Mouse (Mus musculus) lung, postnatal 0 days (tissue): Measurements from ENCODE around the gene Gm4969. TPM values are rescaled to one million over a fixed set of nuclear protein-coding genes. Genes with fewer than 3 reads are reported as not detected.

Experiments
- ATAC-seq: fragments of 200-750 bp; cut with Nextera tagmentation; 2 replicates; pipeline ENCODE4 v1.8.0; 2017; ENCODE audit warnings: moderate library complexity
- DNase-seq: peaks from one replicate; pipeline ENCODE4 v3.0.0-alpha.2; 2016; ENCODE audit warnings: low spot score
- H3K27ac ChIP-seq: fragments of 300-500 bp; sonication (generic); 2 replicates; pipeline ENCODE4 v1.5.1; 2014; ENCODE audit warnings: antibody characterized with exemption, mild to moderate bottlenecking, low read length, mixed read lengths
- H3K27me3 ChIP-seq: fragments of 300-500 bp; sonication (generic); replicated peaks from 2 replicates; pipeline ENCODE4 v1.6.1; 2014; ENCODE audit warnings: low read length, mixed read lengths; ENCODE audit not compliant: insufficient read depth
- H3K36me3 ChIP-seq: fragments of 300-500 bp; sonication (generic); 2 replicates; pipeline ENCODE4 v1.6.1; 2014; ENCODE audit warnings: low read length, mixed read lengths; ENCODE audit not compliant: insufficient read depth
- H3K4me1 ChIP-seq: fragments of 300-500 bp; sonication (generic); 2 replicates; pipeline ENCODE4 v1.6.1; 2014; ENCODE audit warnings: antibody characterized with exemption, low read depth, low read length, mixed read lengths; ENCODE audit not compliant: insufficient read depth
- H3K4me2 ChIP-seq: fragments of 300-500 bp; sonication (generic); replicated peaks from 2 replicates; pipeline ENCODE4 v1.6.1; 2014; ENCODE audit warnings: low read depth, mild to moderate bottlenecking, low read length, moderate library complexity, mixed read lengths
- H3K4me3 ChIP-seq: fragments of 300-500 bp; sonication (generic); 2 replicates; pipeline ENCODE4 v1.5.1; 2014; ENCODE audit warnings: low read depth, low read length
- H3K9ac ChIP-seq: fragments of 300-500 bp; sonication (generic); replicated peaks from 2 replicates; pipeline ENCODE4 v1.6.1; 2014; ENCODE audit warnings: low read depth, mild to moderate bottlenecking
- H3K9me3 ChIP-seq: fragments of 300-500 bp; sonication (generic); 2 replicates; pipeline ENCODE4 v1.6.1; 2016; ENCODE audit warnings: low read length, mixed read lengths
- CTCF ChIP-seq: IDR thresholded peaks from 2 replicates; pipeline ENCODE4 v1.5.1; 2016; ENCODE audit warnings: antibody characterized with exemption, mild to moderate bottlenecking
- EP300 ChIP-seq: IDR thresholded peaks from 2 replicates; pipeline ENCODE4 v1.6.1; 2016; ENCODE audit warnings: antibody characterized with exemption, mild to moderate bottlenecking, control low read depth
- WGBS: fragments of 180-500 bp; shearing (Covaris S2); extraction: QIAGEN DNeasy Blood & Tissue Kit; methylation state at CpG from one replicate; pipeline ENCODE4 v1.1.7; 2014; 5-methylcytosine and 5-hydroxymethylcytosine counted together
- polyA plus RNA-seq: library from polyadenylated mRNA; unstranded; fragments of >200 nt; fragmentation: Nextera tagmentation; extraction: Ambion mirVana; gene quantifications from 2 replicates; pipeline ENCODE4 v1.2.1, GENCODE M21; 2015

The Gm4969 gene
- polyA plus RNA-seq, 1 experiment from 2014 or later = 0.20 TPM

GRCm38 (mm10) chr7:19129396-19129795, 11.2 kb upstream of the Gm4969 start:
- H3K4me2 ChIP-seq = no peak overlapping the region
- H3K27me3 ChIP-seq = no peaks in the 10 kb centered on the region
- no peak overlapping the region for H3K27ac ChIP-seq
- 85% methylated on average over 5 of the region's 5 CpGs for WGBS
- ATAC-seq (no peak), DNase-seq (no peak)
- H3K36me3 ChIP-seq = no peaks in the 10 kb centered on the region
- no peaks in the 10 kb centered on the region for H3K9me3 ChIP-seq
- no peak overlapping the region for H3K9ac ChIP-seq
- H3K4me1 ChIP-seq = peaks cover 5% of the 10 kb centered on the region; the same call in 1 of the 2 replicates
- H3K4me3 ChIP-seq = no peak overlapping the region
- TF ChIP-seq EP300 (no peak), CTCF (no peak)

- Histone ChIP-seq H3K9ac (no peak overlapping the region), H3K36me3 (no peaks in the 10 kb centered on the region), H3K9me3 (no peaks in the 10 kb centered on the region), H3K4me1 (peaks cover 5% of the 10 kb centered on the region; the same call in 1 of the 2 replicates), H3K27me3 (no peaks in the 10 kb centered on the region), H3K27ac (no peak overlapping the region), H3K4me3 (no peak overlapping the region), H3K4me2 (no peak overlapping the region)
- WGBS = 82% methylated on average over 5 of the region's 5 CpGs
- ATAC-seq = no peak
- DNase-seq = no peak
- TF ChIP-seq CTCF (no peak), EP300 (no peak)
Measured at GRCm38 (mm10) chr7:19127744-19128143, 9.6 kb upstream of the Gm4969 start.

- WGBS = 91% methylated on average over 6 of the region's 6 CpGs
- no peak for ATAC-seq
- TF ChIP-seq CTCF (no peak), EP300 (no peak)
- DNase-seq = no peak
- no peak overlapping the region for H3K27ac ChIP-seq
- peaks cover 6% of the 10 kb centered on the region; the same call in 1 of the 2 replicates for H3K4me1 ChIP-seq
- no peaks in the 10 kb centered on the region for H3K27me3 ChIP-seq
- no peak overlapping the region for H3K4me3 ChIP-seq
- no peaks in the 10 kb centered on the region for H3K36me3 ChIP-seq
- no peak overlapping the region for H3K4me2 ChIP-seq
- no peaks in the 10 kb centered on the region for H3K9me3 ChIP-seq
- no peak overlapping the region for H3K9ac ChIP-seq
Measured at GRCm38 (mm10) chr7:19124713-19125112, 6.5 kb upstream of the Gm4969 start.

- DNase-seq (no peak), ATAC-seq (no peak)
- WGBS = 85% methylated on average over 4 of the region's 4 CpGs
- H3K4me1 ChIP-seq = peaks cover 6% of the 10 kb centered on the region; the same call in 1 of the 2 replicates
- no peaks in the 10 kb centered on the region for H3K9me3 ChIP-seq
- H3K9ac ChIP-seq = no peak overlapping the region
- H3K36me3 ChIP-seq = no peaks in the 10 kb centered on the region
- H3K27ac ChIP-seq = no peak overlapping the region
- TF ChIP-seq EP300 (no peak), CTCF (no peak)
- H3K4me2 ChIP-seq = no peak overlapping the region
- H3K27me3 ChIP-seq = no peaks in the 10 kb centered on the region
- H3K4me3 ChIP-seq = no peak overlapping the region
Measured at GRCm38 (mm10) chr7:19121686-19122085, 3.5 kb upstream of the Gm4969 start.

GRCm38 (mm10) chr7:19119631-19120429, 1.7 kb upstream of the Gm4969 start, which contains the start of gene Fbxo46:
TSS of gene Fbxo46 (plus strand) at chr7:19119859.
- peak; percentile 100 for DNase-seq
- Histone ChIP-seq H3K4me1 (peaks cover 6% of the 10 kb centered on the region; the same call in 1 of the 2 replicates), H3K27ac (0 out of 2 replicates have a peak within 1 kb of the TSS, but pooled peaks have one; percentile 2), H3K9me3 (no peaks in the 10 kb centered on the region), H3K4me3 (peak within 1 kb of the TSS; percentile 56), H3K27me3 (no peaks in the 10 kb centered on the region), H3K9ac (peak within 1 kb of the TSS; percentile 60), H3K36me3 (no peaks in the 10 kb centered on the region), H3K4me2 (peak within 1 kb of the TSS; percentile 85)
- 2% methylated on average over 34 of the region's 34 CpGs for WGBS
- TF ChIP-seq EP300 = no peak
- TF ChIP-seq CTCF = no peak
- peak; percentile 98 for ATAC-seq

GRCm38 (mm10) chr7:19119083-19119482, 915 bp upstream of the Gm4969 start:
- ATAC-seq (no peak), DNase-seq (no peak)
- Histone ChIP-seq H3K27me3 (no peaks in the 10 kb centered on the region), H3K9me3 (no peaks in the 10 kb centered on the region), H3K9ac (no peak overlapping the region), H3K27ac (no peak overlapping the region), H3K4me2 (no peak overlapping the region), H3K36me3 (no peaks in the 10 kb centered on the region), H3K4me1 (peaks cover 6% of the 10 kb centered on the region; the same call in 1 of the 2 replicates), H3K4me3 (no peak overlapping the region)
- no peak for TF ChIP-seq EP300
- no peak for TF ChIP-seq CTCF
- 87% methylated on average over 8 of the region's 8 CpGs for WGBS
